Mouse (Mus musculus): ENCODE measurements around the gene Tmprss9. TPM values are rescaled to one million over a fixed set of nuclear protein-coding genes. Genes with fewer than 3 reads are reported as not detected.

Gene Tmprss9
- polyA plus RNA-seq, 1 experiment = 2.0 TPM

GRCm38 (mm10) chr10:80934136-80934985 is 62.7 kb downstream of the Tmprss9 start:
- Histone ChIP-seq H3K4me3 (ENCODE audit: control insufficient read depth, low read depth, low read length) (no peak overlapping the region), H3K4me1 (ENCODE audit: control insufficient read depth, insufficient read depth, low read length) (peaks cover 38% of the 10 kb centered on the region), H3K27ac (ENCODE audit: control insufficient read depth, insufficient read depth, low read depth, low read length) (no peak overlapping the region), H3K36me3 (ENCODE audit: control insufficient read depth, insufficient read depth, low read length) (no peaks in the 10 kb centered on the region), H3K27me3 (ENCODE audit: control insufficient read depth, insufficient read depth, low read length) (no peaks in the 10 kb centered on the region)
- TF ChIP-seq POLR2A (IDR thresholded peaks at IDR 0.05; ENCODE audit: control insufficient read depth, low read depth, low read length) = no peak
- TF ChIP-seq CTCF (IDR thresholded peaks at IDR 0.05; ENCODE audit: control insufficient read depth, insufficient read depth, insufficient replicate concordance, low read depth, low read length) = no peak

GRCm38 (mm10) chr10:80935241-80935640 is 63.6 kb downstream of the Tmprss9 start:
- TF ChIP-seq POLR2A (IDR thresholded peaks at IDR 0.05; ENCODE audit: control insufficient read depth, low read depth, low read length) (no peak), CTCF (IDR thresholded peaks at IDR 0.05; ENCODE audit: control insufficient read depth, insufficient read depth, insufficient replicate concordance, low read depth, low read length) (no peak)
- H3K36me3 ChIP-seq (ENCODE audit: control insufficient read depth, insufficient read depth, low read length) = no peaks in the 10 kb centered on the region
- H3K4me1 ChIP-seq (ENCODE audit: control insufficient read depth, insufficient read depth, low read length) = peaks cover 38% of the 10 kb centered on the region
- no peak overlapping the region for H3K4me3 ChIP-seq (ENCODE audit: control insufficient read depth, low read depth, low read length)
- H3K27me3 ChIP-seq (ENCODE audit: control insufficient read depth, insufficient read depth, low read length) = no peaks in the 10 kb centered on the region
- no peak overlapping the region for H3K27ac ChIP-seq (ENCODE audit: control insufficient read depth, insufficient read depth, low read depth, low read length)

- Histone ChIP-seq H3K36me3 (ENCODE audit: control insufficient read depth, insufficient read depth, low read length) (no peaks in the 10 kb centered on the region), H3K4me1 (ENCODE audit: control insufficient read depth, insufficient read depth, low read length) (peaks cover 37% of the 10 kb centered on the region), H3K4me3 (ENCODE audit: control insufficient read depth, low read depth, low read length) (no peak overlapping the region), H3K27ac (ENCODE audit: control insufficient read depth, insufficient read depth, low read depth, low read length) (no peak overlapping the region), H3K27me3 (ENCODE audit: control insufficient read depth, insufficient read depth, low read length) (no peaks in the 10 kb centered on the region)
- TF ChIP-seq CTCF (IDR thresholded peaks at IDR 0.05; ENCODE audit: control insufficient read depth, insufficient read depth, insufficient replicate concordance, low read depth, low read length) = no peak
- TF ChIP-seq POLR2A (IDR thresholded peaks at IDR 0.05; ENCODE audit: control insufficient read depth, low read depth, low read length) = no peak
Observed at GRCm38 (mm10) chr10:80935698-80936097, 64.0 kb downstream of the Tmprss9 start.

- H3K4me1 ChIP-seq (ENCODE audit: control insufficient read depth, insufficient read depth, low read length) = peaks cover 36% of the 10 kb centered on the region
- TF ChIP-seq POLR2A (IDR thresholded peaks at IDR 0.05; ENCODE audit: control insufficient read depth, low read depth, low read length) (no peak), CTCF (IDR thresholded peaks at IDR 0.05; ENCODE audit: control insufficient read depth, insufficient read depth, insufficient replicate concordance, low read depth, low read length) (no peak)
- no peak overlapping the region for H3K4me3 ChIP-seq (ENCODE audit: control insufficient read depth, low read depth, low read length)
- no peaks in the 10 kb centered on the region for H3K27me3 ChIP-seq (ENCODE audit: control insufficient read depth, insufficient read depth, low read length)
- H3K36me3 ChIP-seq (ENCODE audit: control insufficient read depth, insufficient read depth, low read length) = no peaks in the 10 kb centered on the region
- no peak overlapping the region for H3K27ac ChIP-seq (ENCODE audit: control insufficient read depth, insufficient read depth, low read depth, low read length)
Observed at GRCm38 (mm10) chr10:80936135-80936809, 64.6 kb downstream of the Tmprss9 start.

GRCm38 (mm10) chr10:80936810-80937164 is 65.1 kb downstream of the Tmprss9 start:
- TF ChIP-seq POLR2A (IDR thresholded peaks at IDR 0.05; ENCODE audit: control insufficient read depth, low read depth, low read length) (no peak), CTCF (IDR thresholded peaks at IDR 0.05; ENCODE audit: control insufficient read depth, insufficient read depth, insufficient replicate concordance, low read depth, low read length) (no peak)
- Histone ChIP-seq H3K4me3 (ENCODE audit: control insufficient read depth, low read depth, low read length) (no peak overlapping the region), H3K4me1 (ENCODE audit: control insufficient read depth, insufficient read depth, low read length) (peaks cover 32% of the 10 kb centered on the region), H3K27me3 (ENCODE audit: control insufficient read depth, insufficient read depth, low read length) (no peaks in the 10 kb centered on the region), H3K36me3 (ENCODE audit: control insufficient read depth, insufficient read depth, low read length) (no peaks in the 10 kb centered on the region), H3K27ac (ENCODE audit: control insufficient read depth, insufficient read depth, low read depth, low read length) (no peak overlapping the region)

- H3K4me1 ChIP-seq (ENCODE audit: control insufficient read depth, insufficient read depth, low read length) = peaks cover 25% of the 10 kb centered on the region
- H3K27me3 ChIP-seq (ENCODE audit: control insufficient read depth, insufficient read depth, low read length) = no peaks in the 10 kb centered on the region
- no peak overlapping the region for H3K27ac ChIP-seq (ENCODE audit: control insufficient read depth, insufficient read depth, low read depth, low read length)
- no peak overlapping the region for H3K4me3 ChIP-seq (ENCODE audit: control insufficient read depth, low read depth, low read length)
- TF ChIP-seq CTCF (IDR thresholded peaks at IDR 0.05; ENCODE audit: control insufficient read depth, insufficient read depth, insufficient replicate concordance, low read depth, low read length) (no peak), POLR2A (IDR thresholded peaks at IDR 0.05; ENCODE audit: control insufficient read depth, low read depth, low read length) (no peak)
- H3K36me3 ChIP-seq (ENCODE audit: control insufficient read depth, insufficient read depth, low read length) = no peaks in the 10 kb centered on the region
Observed at GRCm38 (mm10) chr10:80937646-80938045, 66.0 kb downstream of the Tmprss9 start.

GRCm38 (mm10) chr10:80938831-80939550 is 67.3 kb downstream of the Tmprss9 start:
- H3K27me3 ChIP-seq (ENCODE audit: control insufficient read depth, insufficient read depth, low read length) = no peaks in the 10 kb centered on the region
- no peak overlapping the region for H3K27ac ChIP-seq (ENCODE audit: control insufficient read depth, insufficient read depth, low read depth, low read length)
- peaks cover 18% of the 10 kb centered on the region for H3K4me1 ChIP-seq (ENCODE audit: control insufficient read depth, insufficient read depth, low read length)
- no peak overlapping the region; the same call in 1 of the 2 replicates for H3K4me3 ChIP-seq (ENCODE audit: control insufficient read depth, low read depth, low read length)
- H3K36me3 ChIP-seq (ENCODE audit: control insufficient read depth, insufficient read depth, low read length) = no peaks in the 10 kb centered on the region
- TF ChIP-seq POLR2A (IDR thresholded peaks at IDR 0.05; ENCODE audit: control insufficient read depth, low read depth, low read length) (no peak), CTCF (IDR thresholded peaks at IDR 0.05; ENCODE audit: control insufficient read depth, insufficient read depth, insufficient replicate concordance, low read depth, low read length) (no peak)

All from testis, adult 2 months (tissue).